Mouse (Mus musculus): ENCODE measurements around the gene Bri3bp.
"Not testable (repeated sequence)": the region's sequence is repeated elsewhere in the genome, so short reads cannot be mapped to it uniquely, and the experiment has no call there.

Bri3bp gene

DNA sequence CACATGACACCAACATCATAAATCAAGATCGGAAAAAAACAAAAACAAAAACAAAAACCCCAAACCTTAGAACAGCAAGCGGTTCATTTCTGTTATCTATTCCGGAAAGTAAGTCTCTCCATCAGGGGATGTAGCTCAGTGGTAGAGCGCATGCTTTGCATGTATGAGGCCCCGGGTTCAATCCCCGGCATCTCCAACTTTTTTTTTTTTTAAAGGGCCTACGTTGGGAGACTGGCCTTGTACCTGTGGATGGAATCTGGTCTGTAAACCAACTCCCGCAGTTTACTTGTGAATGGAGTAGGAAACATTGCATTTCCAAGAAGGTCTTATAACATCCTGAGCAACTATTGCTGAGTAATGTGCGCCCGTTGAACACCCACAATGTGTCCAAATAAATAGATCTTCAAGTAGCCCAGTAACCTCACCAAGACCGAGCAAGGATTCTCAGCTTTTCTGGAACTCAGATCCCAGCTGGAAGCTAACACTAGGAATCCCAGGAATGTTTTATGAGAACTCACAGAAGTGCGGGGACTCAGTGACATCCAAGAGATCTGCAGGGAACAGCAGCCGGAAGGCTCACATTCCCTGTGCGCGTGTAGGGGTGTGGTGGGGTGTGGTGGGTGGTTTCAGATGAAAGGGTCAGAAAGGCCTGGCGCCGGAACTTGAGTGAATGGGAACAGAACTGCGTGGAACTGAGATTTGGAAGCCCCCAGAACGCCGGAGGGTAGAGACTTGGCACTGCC lies 31.8 kb upstream of the Bri3bp start:
- DNase-seq = no peak

DNA sequence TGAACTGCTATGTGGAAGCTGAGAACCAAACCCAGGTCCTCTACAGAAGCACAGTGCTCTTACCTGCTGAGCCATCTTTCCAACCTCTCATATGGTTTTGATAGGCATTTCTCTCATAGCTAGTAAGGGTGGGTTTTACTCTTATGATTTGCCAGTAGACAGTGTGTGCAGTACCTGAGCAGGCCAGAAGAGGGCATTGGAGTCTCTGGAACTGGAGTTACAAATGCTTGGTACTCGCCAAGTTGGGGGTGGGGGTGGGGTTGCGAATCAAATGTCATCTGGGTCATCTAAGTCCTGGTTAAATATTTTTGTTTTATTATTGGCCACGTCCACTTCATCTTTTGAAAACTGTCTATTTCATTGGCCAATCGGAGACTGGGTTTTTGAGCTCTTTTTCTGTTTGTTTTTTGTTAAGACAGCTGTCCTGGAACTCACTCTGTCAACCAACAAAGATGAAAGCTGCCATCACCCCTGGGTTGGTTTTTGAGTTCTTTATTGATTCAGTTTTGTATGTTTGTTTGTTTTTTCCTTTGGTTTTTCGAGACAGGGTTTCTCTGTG lies 29.3 kb upstream of the Bri3bp start:
- no peak for DNase-seq

DNA sequence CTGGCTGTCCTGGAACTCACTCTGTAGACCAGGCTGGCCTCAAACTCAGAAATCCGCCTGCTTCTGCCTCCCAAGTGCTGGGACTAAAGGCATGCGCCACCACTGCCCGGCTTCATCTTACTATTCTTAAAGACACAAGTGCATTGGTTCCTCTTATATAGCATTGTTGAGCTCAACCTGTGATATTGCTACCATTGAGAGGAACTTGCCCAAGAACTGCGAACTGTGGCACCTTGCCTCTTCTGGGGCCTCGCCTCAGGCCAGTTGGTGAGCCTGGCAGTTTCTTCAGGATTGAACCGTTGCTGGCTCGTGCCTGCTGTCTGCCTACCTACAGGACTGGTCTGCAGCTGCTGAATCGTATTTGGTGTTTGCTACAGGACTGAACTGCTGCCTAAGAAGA lies 28.8 kb upstream of the Bri3bp start:
- not testable (repeated sequence) for DNase-seq

GRCm38 (mm10) chr5:125413763-125414162 lies 27.6 kb upstream of the Bri3bp start:
- no peak for DNase-seq

DNA sequence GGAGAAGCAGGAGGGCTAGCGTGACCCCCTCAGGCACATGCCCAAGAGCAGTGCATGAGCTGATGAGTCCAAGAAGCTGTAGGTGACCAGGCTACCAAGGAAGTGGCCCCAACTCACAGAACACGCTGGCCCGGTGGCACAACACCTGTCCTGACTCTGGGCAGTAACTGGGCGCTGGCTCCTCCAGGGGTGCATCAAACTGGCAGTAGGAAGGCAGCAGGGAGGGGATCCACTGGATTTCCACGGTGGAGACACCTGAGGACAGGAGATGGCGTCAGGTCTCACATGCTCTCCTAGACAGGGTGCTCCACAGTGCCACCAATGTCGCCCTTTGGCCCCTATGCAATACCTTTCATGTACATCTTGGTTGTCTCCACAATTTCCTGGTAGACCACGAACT lies 25.2 kb upstream of the Bri3bp start:
- DNase-seq = no peak

GRCm38 (mm10) chr5:125418636-125419035 lies 22.7 kb upstream of the Bri3bp start:
- no peak for DNase-seq

DNA sequence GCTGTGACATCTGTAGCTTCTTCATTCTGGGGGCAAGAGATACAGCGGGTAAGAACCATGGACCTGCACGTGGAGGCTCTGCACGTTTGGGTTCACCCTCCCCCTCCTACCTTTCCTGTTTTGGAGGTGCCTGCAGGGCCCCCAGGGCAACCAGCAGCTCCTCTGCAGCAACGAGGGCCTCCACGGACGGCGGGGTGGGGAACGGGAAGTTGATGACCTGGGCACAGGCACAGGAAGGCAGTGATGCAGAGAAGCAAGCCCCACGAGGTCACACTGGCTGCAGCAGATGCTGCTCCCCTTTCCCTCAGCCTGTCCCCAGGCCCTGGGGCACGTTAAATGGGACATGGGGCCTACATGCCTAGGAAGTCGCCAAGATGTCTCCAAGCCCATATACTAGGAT lies 22.2 kb upstream of the Bri3bp start:
- DNase-seq = no peak

DNA sequence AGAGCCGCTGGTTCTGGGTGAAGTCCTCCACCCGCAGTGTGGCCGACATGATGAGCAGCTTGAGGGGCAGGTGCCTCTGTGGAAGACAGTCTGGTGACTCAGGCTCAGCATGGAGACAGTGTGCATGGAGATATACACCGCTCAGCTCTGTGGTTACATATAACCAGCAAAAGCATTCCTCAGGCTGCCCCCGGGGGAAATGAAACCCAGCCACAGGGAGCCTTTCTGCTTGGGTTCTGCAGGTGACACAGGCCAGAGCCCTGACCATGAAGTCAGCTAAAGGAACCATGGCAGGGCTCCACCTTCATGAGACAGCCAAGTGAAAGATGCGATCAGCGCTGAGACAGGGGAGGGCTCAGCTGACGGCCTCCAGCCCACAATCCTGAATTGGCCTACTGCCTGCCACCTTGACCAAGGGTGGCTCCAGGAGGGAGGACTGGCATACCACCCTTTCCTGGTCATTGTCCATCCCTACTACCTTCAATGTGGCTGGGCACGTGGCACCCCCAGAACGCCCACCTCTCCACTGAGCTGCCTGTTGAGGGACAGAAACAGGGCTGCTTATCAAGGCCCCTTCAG lies 15.6 kb upstream of the Bri3bp start:
- DNase-seq = no peak

GRCm38 (mm10) chr5:125426343-125426742 lies 15.0 kb upstream of the Bri3bp start:
- no peak for DNase-seq

GRCm38 (mm10) chr5:125432324-125432723 lies 9.0 kb upstream of the Bri3bp start:
- not testable (repeated sequence) for DNase-seq

DNA sequence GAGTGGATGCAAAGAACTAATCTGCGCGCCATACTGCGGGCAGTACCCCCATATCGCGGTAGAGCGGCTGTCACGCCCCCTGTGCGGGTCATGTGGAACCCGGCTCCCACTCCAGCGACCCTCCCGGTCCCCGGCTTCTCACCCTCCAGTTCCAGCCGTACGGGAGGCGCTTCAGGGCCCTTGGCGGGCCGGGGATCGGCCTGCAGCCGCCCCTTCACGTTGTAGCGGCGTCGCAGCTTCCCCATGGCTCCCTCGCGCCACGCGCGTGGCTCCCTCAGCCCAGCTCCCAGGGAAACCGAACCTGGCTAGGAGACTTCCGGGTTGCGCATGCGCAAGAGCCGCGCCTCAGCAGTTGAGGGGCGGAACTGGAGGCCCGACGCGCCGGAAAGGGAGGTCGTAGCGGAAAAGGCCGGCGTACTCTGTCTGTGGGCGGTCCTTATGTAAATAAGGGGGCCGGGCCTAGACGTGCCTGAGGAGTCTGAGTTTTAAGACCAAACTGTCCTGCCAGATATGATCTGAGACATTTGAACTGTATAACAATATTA lies 7.5 kb upstream of the Bri3bp start, which contains the start of gene Dhx37:
TSS of gene Dhx37 (minus strand) at position 329 of the 545 bp plus-strand sequence.
- peak; percentile 96 for DNase-seq

- DNase-seq = not testable (repeated sequence)
Observed at GRCm38 (mm10) chr5:125434347-125434746, 7.0 kb upstream of the Bri3bp start.

- DNase-seq = no peak
Observed at GRCm38 (mm10) chr5:125440583-125441233, 660 bp upstream of the Bri3bp start.

- no peak for DNase-seq
Observed at GRCm38 (mm10) chr5:125442136-125442995, 998 bp downstream of the Bri3bp start.

GRCm38 (mm10) chr5:125443335-125443734 lies 2.0 kb downstream of the Bri3bp start:
- no peak for DNase-seq

- no peak for DNase-seq
Observed at GRCm38 (mm10) chr5:125443915-125444314, 2.5 kb downstream of the Bri3bp start.

GRCm38 (mm10) chr5:125444554-125444953 lies 3.2 kb downstream of the Bri3bp start:
- DNase-seq = no peak

- DNase-seq = peak; percentile 46
Observed at GRCm38 (mm10) chr5:125446344-125446743, 5.0 kb downstream of the Bri3bp start.

DNA sequence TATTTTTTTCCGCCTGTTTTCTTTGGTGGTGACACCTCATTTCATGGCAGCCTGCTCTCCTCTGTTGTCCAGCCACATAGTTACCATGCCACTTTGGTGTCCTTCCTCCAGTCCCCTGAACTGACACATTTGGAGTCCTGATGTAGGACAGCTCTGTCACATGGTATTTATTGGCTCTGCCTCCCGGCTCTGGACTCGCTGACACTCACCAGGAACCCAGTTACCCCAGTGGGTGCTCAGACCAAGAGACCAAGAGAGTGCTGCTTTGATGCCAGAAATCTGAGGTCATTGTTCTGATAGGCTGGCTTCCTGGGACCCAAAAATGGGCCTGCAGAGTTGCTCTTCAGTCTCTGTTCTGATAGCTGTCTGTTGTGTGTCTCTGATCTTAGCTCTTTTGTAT lies 6.7 kb downstream of the Bri3bp start:
- no peak for DNase-seq

- no peak for DNase-seq
Observed at GRCm38 (mm10) chr5:125448631-125449030, 7.3 kb downstream of the Bri3bp start.

DNA sequence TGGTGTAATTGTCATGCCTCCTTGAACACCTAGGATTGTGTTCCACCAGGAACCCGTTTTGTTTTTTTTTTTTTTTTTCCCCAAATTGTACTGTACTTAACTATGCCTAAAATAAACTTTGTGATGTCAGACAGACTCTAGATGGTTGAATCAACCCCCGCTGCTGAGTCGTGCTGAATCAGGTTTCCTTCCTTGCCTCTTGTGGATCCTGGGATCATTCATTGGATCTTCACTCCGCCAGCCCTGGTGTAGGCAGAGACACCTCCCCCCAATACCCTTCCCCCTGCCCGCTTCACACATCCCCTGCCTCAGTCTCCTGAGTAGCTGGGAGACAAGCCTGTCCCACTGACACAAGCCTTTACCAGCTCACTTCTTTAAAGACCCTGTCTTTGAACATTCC lies 7.9 kb downstream of the Bri3bp start:
- peak; percentile 75 for DNase-seq

DNA sequence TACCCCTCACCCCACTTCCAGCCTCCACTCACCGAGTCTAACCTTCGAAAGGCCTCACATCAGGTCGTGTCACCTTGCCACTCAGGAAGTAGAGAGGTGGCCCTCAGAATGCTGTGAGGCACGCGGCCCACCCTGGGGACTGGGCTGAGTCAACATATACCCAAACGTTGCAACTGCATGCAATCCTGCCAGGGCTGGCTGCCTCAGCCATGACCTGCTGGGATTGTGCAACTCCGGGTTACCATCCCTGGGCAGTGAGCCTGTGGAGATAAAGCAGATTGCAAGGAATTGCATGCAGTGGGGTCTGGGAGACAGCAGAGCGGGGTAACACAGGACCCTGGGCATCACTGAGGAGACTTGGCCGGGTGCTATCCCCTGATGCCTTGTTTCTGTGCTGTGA lies 11.2 kb downstream of the Bri3bp start:
- no peak for DNase-seq
